Mouse (Mus musculus) hematopoietic stem cell, adult 5-6 weeks (primary cell): ENCODE measurements around the gene Lpin1. TPM values are rescaled to one million over a fixed set of nuclear protein-coding genes. Genes with fewer than 3 reads are reported as not detected.
A peak's percentile ranks its signal among the peaks of the same experiment; 100 is the strongest.

Source experiments
- ATAC-seq, 2 experiments: fragments of 125-278 bp in 1 of 2; replicated peaks in 1 of 2; 2 replicates each; pipeline ENCODE4 v1.8.0; 2016 to 2017; ENCODE audit warnings: inconsistent platforms in 2 of 2, mild to moderate bottlenecking in 2 of 2, moderate number of reproducible peaks in 2 of 2, low read depth in 1 of 2, moderate TSS enrichment in 1 of 2; ENCODE audit not compliant: low FRiP score in 2 of 2, poor library complexity in 2 of 2, severe bottlenecking in 2 of 2, insufficient read depth in 1 of 2, low TSS enrichment in 1 of 2
- total RNA-seq: library from RNA; stranded (forward); fragments of 172-1452, 232-1000 nt; gene quantifications from 2 replicates; pipeline ENCODE4 v1.2.3, GENCODE M21; 2017

Gene Lpin1
- 14.9 and 19.6 TPM in 2 replicates for total RNA-seq

- ATAC-seq: peak; percentile 62; a peak in 2 of 4 replicates
Observed at GRCm38 (mm10) chr12:16610936-16611335, at the start of gene Lpin1. TSS of gene Lpin1 (minus strand) at chr12:16610966.

- no peak for ATAC-seq
Observed at GRCm38 (mm10) chr12:16656906-16657875, 46.4 kb upstream of the Lpin1 start.

DNA sequence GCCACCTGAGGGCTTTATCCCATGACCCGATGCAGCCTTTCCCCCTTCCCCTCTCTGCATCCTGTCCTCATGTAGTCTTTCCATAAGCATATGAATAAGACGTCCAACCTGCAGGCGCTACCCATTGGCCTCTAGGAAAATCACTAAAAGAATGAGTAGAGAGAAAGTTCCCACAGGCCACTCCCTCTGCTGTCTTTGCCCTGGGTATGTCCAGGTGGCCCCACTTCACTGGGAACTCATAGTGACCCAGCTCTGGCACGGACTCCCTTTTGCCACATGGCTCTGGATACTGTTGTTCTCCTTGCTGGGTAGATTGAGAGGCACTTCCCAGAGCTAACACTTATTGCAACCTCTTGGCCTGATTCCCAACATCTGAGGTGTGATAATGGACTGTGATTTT lies 44.8 kb upstream of the Lpin1 start:
- ATAC-seq: no peak

DNA sequence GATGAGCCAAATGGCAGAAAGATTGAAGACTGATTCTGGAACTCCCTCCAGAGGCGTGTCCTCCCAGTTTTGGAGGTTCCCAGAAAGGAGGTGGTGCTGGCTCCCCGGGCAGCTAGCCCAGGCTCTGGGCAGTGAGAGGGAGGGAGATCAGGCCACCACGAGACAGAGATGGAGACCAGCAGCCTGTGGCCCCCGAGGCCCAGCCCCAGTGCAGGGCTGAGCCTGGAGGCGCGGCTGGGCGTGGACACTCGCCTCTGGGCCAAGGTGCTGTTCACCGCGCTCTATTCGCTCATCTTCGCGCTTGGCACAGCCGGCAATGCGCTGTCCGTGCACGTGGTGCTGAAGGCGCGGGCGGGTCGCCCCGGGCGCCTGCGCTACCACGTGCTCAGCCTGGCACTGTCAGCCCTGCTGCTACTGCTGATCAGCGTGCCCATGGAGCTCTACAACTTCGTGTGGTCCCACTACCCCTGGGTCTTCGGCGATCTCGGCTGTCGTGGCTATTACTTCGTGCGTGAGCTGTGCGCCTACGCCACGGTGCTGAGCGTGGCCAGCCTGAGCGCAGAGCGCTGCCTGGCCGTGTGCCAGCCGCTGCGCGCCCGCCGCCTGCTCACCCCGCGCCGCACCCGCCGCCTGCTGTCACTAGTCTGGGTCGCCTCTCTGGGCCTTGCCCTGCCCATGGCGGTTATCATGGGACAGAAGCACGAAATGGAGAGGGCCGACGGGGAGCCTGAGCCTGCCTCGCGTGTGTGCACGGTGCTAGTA lies 42.7 kb upstream of the Lpin1 start, which contains the start of gene Ntsr2:
TSS of gene Ntsr2 (plus strand) at position 51 of the 762 bp plus-strand sequence.
- ATAC-seq: peak; percentile 81 to 92

DNA sequence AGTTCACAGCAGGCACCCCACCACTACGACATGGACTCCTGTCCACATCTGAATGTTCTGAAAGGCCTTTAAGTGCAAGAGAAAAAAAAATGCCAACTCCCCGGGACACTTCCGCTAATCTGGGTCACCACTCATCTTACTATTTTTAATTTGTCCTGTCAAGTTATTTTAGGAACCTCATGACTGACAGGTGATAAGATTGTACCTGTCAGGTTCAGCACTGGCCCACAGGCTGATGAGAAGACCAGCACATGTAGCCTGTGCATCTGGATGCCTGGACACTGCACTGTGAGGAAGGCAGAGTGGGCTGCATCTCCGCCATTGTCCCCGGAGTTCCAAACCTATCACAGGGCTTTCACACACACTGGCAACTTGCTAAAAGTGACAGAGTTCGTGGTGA lies 39.1 kb upstream of the Lpin1 start:
- ATAC-seq: no peak

GRCm38 (mm10) chr12:16648273-16648672 lies 37.5 kb upstream of the Lpin1 start:
- ATAC-seq: no peak

- ATAC-seq: no peak
Observed at GRCm38 (mm10) chr12:16646780-16647409, 36.1 kb upstream of the Lpin1 start.

- ATAC-seq: no peak
Observed at GRCm38 (mm10) chr12:16644698-16645097, 33.9 kb upstream of the Lpin1 start.

DNA sequence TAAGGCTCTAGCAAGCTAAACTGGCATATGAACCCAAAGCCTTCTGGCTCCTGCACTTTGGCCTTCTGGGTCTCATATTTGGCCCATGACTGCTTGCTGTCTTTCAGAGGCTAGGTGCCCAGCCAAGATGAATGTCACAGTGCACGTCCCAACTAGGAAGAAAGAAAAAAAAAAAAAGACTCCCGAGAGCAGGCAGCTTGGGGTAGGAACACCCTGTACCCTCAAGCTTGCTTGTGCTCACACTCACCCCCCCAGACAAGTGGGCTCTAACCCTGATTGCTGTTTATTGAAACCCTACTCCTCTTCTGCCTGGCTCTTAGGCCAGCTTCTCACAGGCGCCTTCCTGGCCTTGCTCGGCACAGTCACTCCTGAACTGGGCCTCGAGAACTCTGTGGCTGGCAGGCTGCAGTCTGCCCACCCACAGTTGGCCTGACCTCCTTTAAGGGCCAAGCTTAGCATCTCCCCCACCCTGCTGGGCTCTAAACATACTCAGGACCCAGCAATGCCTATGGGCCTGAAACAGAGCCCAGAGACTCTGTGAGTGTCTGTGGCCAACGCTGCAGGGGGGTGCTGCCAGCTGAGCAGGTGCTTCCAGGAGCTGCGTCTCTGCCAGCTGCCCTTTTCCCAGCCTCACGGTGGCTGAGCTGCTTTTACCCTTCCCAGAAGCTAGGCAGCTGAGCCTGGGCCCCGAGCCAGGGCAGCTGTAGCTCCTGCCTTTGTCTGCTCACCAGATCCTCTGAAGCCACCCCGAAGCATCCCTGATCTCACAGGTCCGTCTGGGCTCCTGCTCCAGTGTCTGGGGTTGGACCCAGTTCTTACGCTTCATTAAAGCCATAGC lies 33.0 kb upstream of the Lpin1 start:
- ATAC-seq: no peak

GRCm38 (mm10) chr12:16642000-16642399 lies 31.2 kb upstream of the Lpin1 start:
- no peak; a peak in 1 of 4 replicates for ATAC-seq

- no peak for ATAC-seq
Observed at GRCm38 (mm10) chr12:16640075-16640474, 29.3 kb upstream of the Lpin1 start.

DNA sequence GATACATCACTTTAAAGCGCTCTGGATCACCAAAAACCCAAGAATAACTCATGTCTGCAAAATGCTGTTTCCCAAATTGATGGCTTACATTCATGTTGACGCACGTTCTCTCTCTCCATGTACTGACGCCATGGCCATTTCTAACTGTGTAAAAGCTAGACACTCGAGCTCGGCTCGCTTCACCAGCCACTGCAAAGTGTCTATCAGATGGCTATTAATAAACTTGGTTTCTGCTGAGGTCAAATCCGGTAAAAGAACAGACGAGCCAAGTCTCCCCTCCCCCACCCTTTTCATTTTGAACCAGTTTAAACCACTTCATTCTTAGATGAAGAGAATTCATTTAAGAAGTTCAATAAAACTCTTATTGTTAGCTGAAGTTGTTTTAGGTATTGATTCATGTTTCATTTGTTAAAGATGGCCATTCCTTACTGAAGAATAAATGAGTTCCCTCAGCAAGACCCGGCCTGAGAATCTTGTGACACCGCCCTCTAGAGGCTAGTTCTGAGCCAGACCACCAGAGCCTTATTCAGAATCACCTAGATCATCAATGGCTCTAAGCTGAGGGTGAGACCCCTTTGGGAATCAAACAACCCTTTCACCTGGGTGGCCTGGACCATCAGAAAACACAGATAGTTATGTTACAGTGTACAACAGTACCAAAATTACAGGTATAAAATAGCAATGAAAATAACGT lies 28.5 kb upstream of the Lpin1 start:
- ATAC-seq: no peak

GRCm38 (mm10) chr12:16635816-16636215 lies 25.1 kb upstream of the Lpin1 start:
- no peak for ATAC-seq

- peak; percentile 47 to 49; a peak in 2 of 4 replicates for ATAC-seq
Observed at GRCm38 (mm10) chr12:16634075-16634813, 23.5 kb upstream of the Lpin1 start.

DNA sequence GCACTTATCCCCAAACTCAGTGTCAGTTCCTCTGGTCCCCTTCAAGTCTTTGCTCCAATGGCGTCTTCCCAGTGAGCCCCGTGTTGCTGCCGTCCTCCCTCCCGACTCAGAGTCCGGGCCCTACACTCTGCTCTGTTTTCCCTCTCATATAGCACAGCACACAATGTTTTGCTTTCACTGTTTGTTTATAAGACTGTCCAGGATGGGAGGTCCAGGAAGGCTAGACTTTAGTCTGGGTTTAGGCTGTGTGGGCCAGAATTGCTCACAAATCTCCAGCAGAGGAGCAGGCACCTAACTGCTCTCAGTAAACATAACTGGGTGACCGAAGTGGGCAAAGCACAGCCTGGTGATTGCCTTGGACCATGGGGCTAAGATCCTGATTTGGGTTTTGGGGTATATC lies 22.5 kb upstream of the Lpin1 start:
- ATAC-seq: no peak

- peak; percentile 37 to 58 for ATAC-seq
Observed at GRCm38 (mm10) chr12:16631423-16631822, 20.7 kb upstream of the Lpin1 start.
